Mouse (Mus musculus): ENCODE measurements around the gene Svep1. TPM values are rescaled to one million over a fixed set of nuclear protein-coding genes. Genes with fewer than 3 reads are reported as not detected.

Svep1 gene
- polyA plus RNA-seq, 1 experiment from 2014 or later: 0.69 TPM

- Histone ChIP-seq H3K36me3 (no peaks in the 10 kb centered on the region), H3K4me1 (no peaks in the 10 kb centered on the region)
- no peak for ATAC-seq
These were observed 38.3 kb downstream of the Svep1 start for GRCm38 (mm10) chr4:58168366-58168765.

GRCm38 (mm10) chr4:58165711-58166110 is 40.9 kb downstream of the Svep1 start:
- no peaks in the 10 kb centered on the region for H3K36me3 ChIP-seq
- no peak overlapping the region for H3K4me2 ChIP-seq
- 61% methylated on average over 7 of the region's 7 CpGs for WGBS (ENCODE audit: insufficient replicate concordance)
- H3K4me1 ChIP-seq: no peaks in the 10 kb centered on the region
- no peaks in the 10 kb centered on the region for H3K9me3 ChIP-seq (replicated peaks)
- H3K27ac ChIP-seq: no peak overlapping the region
- no peak overlapping the region for H3K9ac ChIP-seq
- no peaks in the 10 kb centered on the region for H3K27me3 ChIP-seq (replicated peaks)
- no peak overlapping the region for H3K4me3 ChIP-seq
- no peak for ATAC-seq

More at GRCm38 (mm10) chr4:58168366-58168765, 38.3 kb downstream of the Svep1 start:
- no peak overlapping the region for H3K4me3 ChIP-seq
- no peaks in the 10 kb centered on the region for H3K27me3 ChIP-seq (replicated peaks)
- H3K9ac ChIP-seq: no peak overlapping the region
- H3K4me2 ChIP-seq: no peak overlapping the region
- no peak overlapping the region for H3K27ac ChIP-seq
- no peaks in the 10 kb centered on the region for H3K9me3 ChIP-seq (replicated peaks)
- WGBS (ENCODE audit: insufficient replicate concordance): 70% methylated on average over 5 of the region's 5 CpGs

DNA sequence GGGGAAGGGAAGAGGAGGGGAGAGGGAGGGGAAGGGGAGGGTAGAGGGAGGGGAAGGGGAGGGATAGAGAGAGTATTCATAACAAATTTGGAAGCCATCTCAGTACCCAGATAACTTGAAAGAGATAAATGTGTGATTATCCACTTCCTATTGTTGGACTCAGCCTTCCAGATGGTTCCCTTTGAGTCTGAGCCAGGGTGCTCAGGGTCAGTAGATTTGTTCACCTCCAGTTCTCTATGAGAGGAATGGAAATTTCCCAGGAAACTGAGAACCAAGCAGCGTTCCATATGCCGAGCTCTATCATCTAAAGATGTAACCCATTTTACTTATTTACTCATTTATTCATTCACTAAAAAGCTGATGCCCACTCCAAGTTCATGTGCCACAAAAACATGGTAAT is 44.8 kb downstream of the Svep1 start:
- Histone ChIP-seq H3K4me2 (no peak overlapping the region), H3K27me3 (replicated peaks) (no peaks in the 10 kb centered on the region), H3K27ac (no peak overlapping the region), H3K9ac (no peak overlapping the region), H3K4me1 (no peaks in the 10 kb centered on the region), H3K9me3 (replicated peaks) (no peaks in the 10 kb centered on the region), H3K4me3 (no peak overlapping the region), H3K36me3 (no peaks in the 10 kb centered on the region)
- WGBS (ENCODE audit: insufficient replicate concordance): 74% methylated on average over 2 of the region's 2 CpGs
- ATAC-seq: no peak

DNA sequence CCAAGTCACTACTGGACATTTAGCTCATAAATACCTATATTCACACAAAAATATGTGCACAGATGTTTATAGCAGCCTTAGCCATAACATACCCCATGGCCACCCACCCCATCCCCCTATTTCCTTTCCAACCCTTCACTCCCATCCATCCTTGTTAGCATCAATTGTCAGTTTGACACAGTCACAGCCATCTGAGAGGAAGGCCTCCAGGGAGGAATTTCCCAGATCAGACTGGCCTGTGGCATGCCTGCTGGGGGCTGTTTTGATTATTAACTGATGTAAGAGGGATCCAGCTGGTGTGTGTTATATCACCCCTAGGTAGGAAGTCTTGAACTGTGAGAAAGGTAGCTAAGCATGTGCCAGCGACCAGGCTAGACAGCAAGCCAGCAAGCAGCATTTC is 47.1 kb downstream of the Svep1 start:
- Histone ChIP-seq H3K4me1 (no peaks in the 10 kb centered on the region), H3K9me3 (replicated peaks) (no peaks in the 10 kb centered on the region), H3K4me2 (no peak overlapping the region), H3K27ac (no peak overlapping the region), H3K4me3 (no peak overlapping the region), H3K9ac (no peak overlapping the region), H3K36me3 (no peaks in the 10 kb centered on the region), H3K27me3 (replicated peaks) (no peaks in the 10 kb centered on the region)
- 32% methylated on average over 1 of the region's 1 CpGs for WGBS (ENCODE audit: insufficient replicate concordance)
- ATAC-seq: no peak

DNA sequence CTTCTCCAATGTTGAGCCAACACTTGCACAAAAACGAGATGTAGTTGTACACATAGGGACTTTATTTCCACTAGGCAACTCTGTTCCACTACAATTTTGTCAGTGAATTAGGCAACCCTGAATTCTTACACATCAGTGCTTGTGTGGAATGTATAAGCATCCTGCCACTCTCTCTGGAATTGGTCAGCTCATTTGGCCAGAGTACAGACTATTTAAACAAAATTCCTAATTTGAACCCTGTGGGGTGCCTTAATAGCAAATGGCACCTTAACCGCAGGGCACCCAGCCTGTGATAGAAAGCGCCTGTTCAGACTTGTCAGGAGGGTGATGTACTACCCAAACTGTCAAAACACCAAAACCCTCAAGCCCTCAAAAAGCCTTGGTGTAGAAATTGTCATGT is 56.4 kb downstream of the Svep1 start:
- H3K4me2 ChIP-seq: no peak overlapping the region
- ATAC-seq: no peak
- H3K9ac ChIP-seq: no peak overlapping the region
- H3K27me3 ChIP-seq (replicated peaks): no peaks in the 10 kb centered on the region
- H3K9me3 ChIP-seq (replicated peaks): peaks cover 6% of the 10 kb centered on the region; the same call in 1 of the 2 replicates
- H3K4me3 ChIP-seq: no peak overlapping the region
- H3K36me3 ChIP-seq: no peaks in the 10 kb centered on the region
- WGBS (ENCODE audit: insufficient replicate concordance): 62% methylated on average over 3 of the region's 3 CpGs
- no peak overlapping the region for H3K27ac ChIP-seq
- H3K4me1 ChIP-seq: no peaks in the 10 kb centered on the region

DNA sequence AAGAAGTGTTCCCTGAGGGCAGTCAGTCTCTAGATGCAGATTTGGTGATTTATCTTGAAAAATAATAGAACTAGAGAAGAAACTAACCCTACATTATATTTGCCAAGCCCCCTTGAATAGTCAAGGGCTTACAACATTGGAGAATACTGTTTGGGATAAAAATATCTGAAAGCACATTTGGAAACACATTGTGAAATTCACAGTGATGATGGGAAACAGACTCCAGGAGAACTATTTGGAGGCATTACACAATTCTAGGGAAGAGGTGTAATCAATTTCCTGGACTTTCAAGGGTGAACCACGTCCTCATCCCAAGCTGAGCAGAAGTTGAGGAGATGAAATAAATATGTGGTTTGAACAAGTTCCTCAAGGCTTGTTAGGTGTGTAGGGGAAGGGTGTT is 57.5 kb downstream of the Svep1 start:
- H3K4me2 ChIP-seq: no peak overlapping the region
- no peaks in the 10 kb centered on the region for H3K36me3 ChIP-seq
- H3K4me1 ChIP-seq: no peaks in the 10 kb centered on the region
- H3K9me3 ChIP-seq (replicated peaks): peaks cover 6% of the 10 kb centered on the region; the same call in 1 of the 2 replicates
- no peak for ATAC-seq
- H3K27me3 ChIP-seq (replicated peaks): no peaks in the 10 kb centered on the region
- 13% methylated on average over 1 of the region's 1 CpGs for WGBS (ENCODE audit: insufficient replicate concordance)
- no peak overlapping the region for H3K9ac ChIP-seq
- no peak overlapping the region for H3K27ac ChIP-seq
- H3K4me3 ChIP-seq: no peak overlapping the region

DNA sequence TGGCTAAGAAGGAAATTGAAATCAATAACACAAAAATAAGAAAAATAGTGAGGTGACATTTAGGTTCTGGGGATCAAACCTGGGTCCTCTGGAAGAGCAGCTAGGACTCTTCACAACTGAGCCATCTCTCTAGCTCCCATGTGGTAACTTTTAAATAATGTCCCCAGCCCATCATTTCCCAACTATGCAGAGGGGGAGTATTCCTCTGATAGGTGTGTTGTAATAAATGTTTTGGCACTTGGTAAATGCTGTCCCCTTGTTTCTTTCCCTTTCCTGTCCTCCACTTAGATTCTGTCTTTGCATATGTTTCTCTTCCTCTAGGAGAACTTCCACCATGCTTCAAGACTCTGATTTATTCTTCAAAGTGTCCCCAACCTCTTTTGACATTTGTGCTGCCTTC is 58.1 kb downstream of the Svep1 start:
- no peak overlapping the region for H3K4me2 ChIP-seq
- no peak overlapping the region for H3K4me3 ChIP-seq
- no peak overlapping the region for H3K9ac ChIP-seq
- no peaks in the 10 kb centered on the region for H3K4me1 ChIP-seq
- H3K9me3 ChIP-seq (replicated peaks): peaks cover 6% of the 10 kb centered on the region; the same call in 1 of the 2 replicates
- ATAC-seq: no peak
- no peaks in the 10 kb centered on the region for H3K36me3 ChIP-seq
- H3K27ac ChIP-seq: no peak overlapping the region
- no peaks in the 10 kb centered on the region for H3K27me3 ChIP-seq (replicated peaks)

DNA sequence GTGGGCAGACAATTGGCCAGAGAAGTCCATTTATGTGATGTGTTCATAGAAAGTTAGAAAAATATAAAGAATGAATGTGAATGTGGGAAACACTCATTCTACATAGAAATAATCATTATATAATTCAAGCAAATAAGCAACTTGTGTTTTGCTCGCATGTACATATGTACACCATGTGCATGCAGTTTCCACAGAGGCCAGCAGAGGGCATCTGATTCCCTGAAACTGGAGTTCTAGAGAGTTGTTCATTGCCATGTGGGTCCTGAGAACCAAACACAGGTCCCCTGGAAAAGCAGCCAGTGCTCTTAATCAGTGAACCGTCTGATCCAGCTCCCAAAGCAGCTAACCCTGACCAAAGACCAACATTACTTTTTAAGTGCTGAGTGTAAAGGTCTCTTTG is 60.0 kb downstream of the Svep1 start:
- H3K9ac ChIP-seq: no peak overlapping the region

GRCm38 (mm10) chr4:58139764-58140556 is 66.7 kb downstream of the Svep1 start:
- no peaks in the 10 kb centered on the region for H3K4me1 ChIP-seq
- ATAC-seq: no peak
- no peak overlapping the region for H3K4me3 ChIP-seq
- no peaks in the 10 kb centered on the region for H3K9me3 ChIP-seq (replicated peaks)
- H3K4me2 ChIP-seq: no peak overlapping the region
- 67% methylated on average over 8 of the region's 8 CpGs for WGBS (ENCODE audit: insufficient replicate concordance)
- H3K9ac ChIP-seq: no peak overlapping the region
- H3K27me3 ChIP-seq (replicated peaks): no peaks in the 10 kb centered on the region
- no peak overlapping the region for H3K27ac ChIP-seq
- no peaks in the 10 kb centered on the region for H3K36me3 ChIP-seq

More for the DNA sequence above, 60.0 kb downstream of the Svep1 start:
- Histone ChIP-seq H3K4me1 (no peaks in the 10 kb centered on the region), H3K27me3 (replicated peaks) (no peaks in the 10 kb centered on the region), H3K36me3 (no peaks in the 10 kb centered on the region), H3K4me3 (no peak overlapping the region), H3K4me2 (no peak overlapping the region), H3K9me3 (replicated peaks) (peaks cover 6% of the 10 kb centered on the region; the same call in 1 of the 2 replicates), H3K27ac (no peak overlapping the region)
- 79% methylated on average over 2 of the region's 2 CpGs for WGBS (ENCODE audit: insufficient replicate concordance)
- no peak for ATAC-seq

DNA sequence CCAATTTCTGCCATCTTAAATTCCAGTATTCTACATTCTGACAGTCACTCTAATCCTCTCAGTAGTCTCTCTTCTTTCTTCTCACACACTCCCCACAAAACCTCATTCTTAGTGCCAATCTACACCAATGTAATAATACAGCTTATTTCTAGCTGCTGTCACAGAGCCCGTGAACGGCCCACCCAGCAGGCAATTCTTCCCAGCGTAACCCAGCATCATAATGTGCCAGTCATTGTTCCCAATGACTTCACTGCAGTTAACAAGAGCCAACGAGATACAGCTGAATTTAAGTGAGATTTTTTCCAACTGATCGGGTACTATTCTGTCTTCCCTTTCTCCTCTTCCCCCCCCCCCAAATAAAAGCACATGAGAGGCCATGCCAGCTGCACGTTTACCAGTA is 67.4 kb downstream of the Svep1 start:
- no peak for ATAC-seq
- Histone ChIP-seq H3K27me3 (replicated peaks) (no peaks in the 10 kb centered on the region), H3K9me3 (replicated peaks) (no peaks in the 10 kb centered on the region), H3K36me3 (no peaks in the 10 kb centered on the region), H3K4me3 (no peak overlapping the region), H3K4me2 (no peak overlapping the region), H3K9ac (no peak overlapping the region), H3K27ac (no peak overlapping the region), H3K4me1 (no peaks in the 10 kb centered on the region)
- 69% methylated on average over 6 of the region's 6 CpGs for WGBS (ENCODE audit: insufficient replicate concordance)

GRCm38 (mm10) chr4:58133610-58134309 is 72.9 kb downstream of the Svep1 start:
- H3K9ac ChIP-seq: no peak overlapping the region
- H3K4me1 ChIP-seq: no peaks in the 10 kb centered on the region
- no peaks in the 10 kb centered on the region for H3K36me3 ChIP-seq
- peaks cover 5% of the 10 kb centered on the region; the same call in 1 of the 2 replicates for H3K27me3 ChIP-seq (replicated peaks)
- 59% methylated on average over 1 of the region's 1 CpGs for WGBS (ENCODE audit: insufficient replicate concordance)
- no peak overlapping the region for H3K27ac ChIP-seq
- H3K4me3 ChIP-seq: no peak overlapping the region
- no peak overlapping the region for H3K4me2 ChIP-seq
- no peak for ATAC-seq
- no peaks in the 10 kb centered on the region for H3K9me3 ChIP-seq (replicated peaks)

- Histone ChIP-seq H3K4me1 (no peaks in the 10 kb centered on the region), H3K4me2 (no peak overlapping the region), H3K27ac (no peak overlapping the region), H3K9me3 (replicated peaks) (no peaks in the 10 kb centered on the region), H3K4me3 (no peak overlapping the region), H3K9ac (no peak overlapping the region), H3K27me3 (replicated peaks) (peaks cover 5% of the 10 kb centered on the region; the same call in 1 of the 2 replicates), H3K36me3 (no peaks in the 10 kb centered on the region)
- no peak for ATAC-seq
- WGBS (ENCODE audit: insufficient replicate concordance): 48% methylated on average over 4 of the region's 4 CpGs
These were observed 76.8 kb downstream of the Svep1 start for GRCm38 (mm10) chr4:58129844-58130243.

Measured in liver, embryonic 12.5 days (tissue).